Mouse (Mus musculus) C2C12 (cell line): Measurements from ENCODE around the gene Raet1e. TPM values are rescaled to one million over a fixed set of nuclear protein-coding genes. Genes with fewer than 3 reads are reported as not detected.
"Not testable (repeated sequence)": the region's sequence is repeated elsewhere in the genome, so short reads cannot be mapped to it uniquely, and the experiment has no call there.

Experiments used
- H3K27me3 ChIP-seq: one replicate; pipeline ENCODE4 v1.6.1; 2011; ENCODE audit not compliant: control insufficient read depth, insufficient read depth, insufficient read length
- H3K36me3 ChIP-seq: one replicate; pipeline ENCODE4 v1.6.1; 2011; ENCODE audit not compliant: control insufficient read depth, insufficient read depth
- H3K4me3 ChIP-seq: one replicate; pipeline ENCODE4 v1.5.1; 2011; ENCODE audit warnings: mild to moderate bottlenecking, control low read depth; ENCODE audit not compliant: poor library complexity, insufficient read depth, severe bottlenecking
- H3K79me2 ChIP-seq: one replicate; pipeline ENCODE4 v1.6.1; 2011; ENCODE audit not compliant: control insufficient read depth, insufficient read depth
- H3K79me3 ChIP-seq: one replicate; pipeline ENCODE4 v1.6.1; 2011; ENCODE audit warnings: low read depth, control low read depth
- H3ac ChIP-seq: one replicate; pipeline ENCODE3; 2011; ENCODE audit warnings: low read depth; ENCODE audit not compliant: control insufficient read depth, insufficient read length
- CEBPB ChIP-seq: IDR thresholded peaks from one replicate; pipeline ENCODE4 v1.6.1; 2011; ENCODE audit warnings: low read depth, mild to moderate bottlenecking, control low read depth, moderate library complexity
- CTCF ChIP-seq: IDR thresholded peaks from one replicate; pipeline ENCODE4 v1.5.1; 2011; ENCODE audit not compliant: control insufficient read depth, insufficient read depth, insufficient read length
- FOSL1 ChIP-seq: IDR thresholded peaks from one replicate; pipeline ENCODE4 v1.8.0; 2011; ENCODE audit warnings: mild to moderate bottlenecking, low read length; ENCODE audit not compliant: poor library complexity, insufficient read depth, severe bottlenecking
- MAX ChIP-seq: IDR thresholded peaks from one replicate; pipeline ENCODE4 v1.6.1; 2011; ENCODE audit warnings: mild to moderate bottlenecking, control low read depth
- MYOD1 ChIP-seq: IDR thresholded peaks from one replicate; pipeline ENCODE4 v1.6.1; 2011; ENCODE audit warnings: low read depth; ENCODE audit not compliant: control insufficient read depth, insufficient read length
- MYOG ChIP-seq: IDR thresholded peaks from one replicate; pipeline ENCODE4 v1.6.1; 2011; ENCODE audit not compliant: control insufficient read depth, insufficient read length; ENCODE audit errors: extremely low read depth
- USF1 ChIP-seq: IDR thresholded peaks from one replicate; pipeline ENCODE4 v1.6.1; 2011; ENCODE audit warnings: low read depth, mild to moderate bottlenecking, control low read depth, moderate library complexity
- polyA plus RNA-seq: library from polyadenylated mRNA; unstranded; fragments of >200 nt; fragmentation: generic; extraction: Trizol; gene quantifications from one replicate; pipeline ENCODE4 v1.2.1, GENCODE M21; 2012; ENCODE audit warnings: missing spikeins

Gene Raet1e
- polyA plus RNA-seq, 1 experiment = 15.0 TPM

DNA sequence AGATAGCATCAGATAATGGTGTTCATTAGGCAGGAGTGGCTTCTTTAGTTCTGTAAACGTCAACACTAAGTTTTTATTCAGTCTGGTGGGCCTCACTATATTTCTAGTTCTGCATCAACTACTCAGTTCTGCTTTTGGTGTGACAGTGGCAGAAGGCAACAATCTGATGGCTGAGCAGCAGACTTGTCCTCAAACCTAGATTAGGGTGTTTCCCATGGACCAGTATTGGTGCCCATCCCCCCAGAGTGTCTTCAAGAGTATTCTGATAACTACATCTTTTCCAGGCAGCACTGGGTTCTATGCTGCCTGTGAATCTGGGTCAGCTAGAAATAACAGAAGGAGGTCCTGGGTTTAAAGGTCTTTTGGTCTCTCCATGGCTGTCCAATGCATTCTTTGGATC, 149.9 kb downstream of the Raet1e start:
- Histone ChIP-seq H3K27me3 (no peaks in the 10 kb centered on the region), H3ac (no peak overlapping the region), H3K4me3 (no peak overlapping the region), H3K79me2 (peaks cover 17% of the 10 kb centered on the region), H3K79me3 (peaks cover 2% of the 10 kb centered on the region), H3K36me3 (no peaks in the 10 kb centered on the region)
- no peak for TF ChIP-seq MYOD1
- TF ChIP-seq USF1 = no peak
- TF ChIP-seq CTCF = no peak
- TF ChIP-seq FOSL1 = no peak
- no peak for TF ChIP-seq MAX

DNA sequence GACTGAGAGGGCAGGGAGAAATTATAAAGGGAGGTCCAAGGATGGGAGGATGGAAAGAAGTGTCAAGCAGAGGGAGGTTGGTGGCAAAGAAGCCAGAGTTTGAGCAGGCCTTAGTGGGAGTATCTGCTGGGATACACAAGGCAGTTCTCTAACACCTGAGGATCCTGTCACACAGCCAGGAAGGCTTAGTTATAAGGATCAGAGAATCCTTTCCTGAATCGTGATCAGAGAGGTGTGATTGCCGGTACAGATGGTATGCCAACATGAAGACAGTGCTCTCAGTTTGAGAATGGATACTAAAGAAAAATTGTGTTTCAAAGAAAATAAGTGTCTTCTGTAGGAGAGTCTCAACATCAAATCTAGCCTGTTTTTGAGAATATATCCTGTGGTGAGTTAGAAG, 164.5 kb downstream of the Raet1e start:
- Histone ChIP-seq H3K4me3 (no peak overlapping the region), H3K36me3 (no peaks in the 10 kb centered on the region), H3K79me2 (no peaks in the 10 kb centered on the region), H3ac (no peak overlapping the region), H3K27me3 (no peaks in the 10 kb centered on the region), H3K79me3 (no peaks in the 10 kb centered on the region)
- TF ChIP-seq MYOG = no peak
- TF ChIP-seq MYOD1 = no peak
- TF ChIP-seq CTCF = no peak
- TF ChIP-seq CEBPB = no peak
- TF ChIP-seq MAX = no peak
- no peak for TF ChIP-seq USF1
- TF ChIP-seq FOSL1 = no peak

DNA sequence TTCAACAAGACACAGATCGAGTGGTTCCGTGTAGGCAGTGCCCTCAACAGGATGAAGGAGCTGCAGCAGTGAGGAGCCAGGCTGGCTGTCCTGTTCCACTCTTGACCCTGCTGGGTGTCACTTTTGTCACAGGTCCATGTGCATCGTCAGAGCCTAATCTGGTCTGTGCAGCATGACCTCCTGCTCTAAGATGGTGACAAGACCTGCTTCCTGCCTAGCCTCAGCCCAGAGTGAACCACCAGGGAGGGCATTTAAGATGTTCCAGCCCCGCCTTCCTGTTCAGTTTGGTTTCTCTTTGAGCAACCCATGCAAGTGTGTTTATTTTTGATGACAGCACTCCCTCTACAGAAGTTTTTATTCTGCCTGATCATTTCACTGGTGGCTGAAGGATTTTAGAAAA, 187.4 kb downstream of the Raet1e start:
- not testable (repeated sequence) for H3ac ChIP-seq, H3K27me3 ChIP-seq, H3K79me3 ChIP-seq, H3K79me2 ChIP-seq, H3K4me3 ChIP-seq, H3K36me3 ChIP-seq

DNA sequence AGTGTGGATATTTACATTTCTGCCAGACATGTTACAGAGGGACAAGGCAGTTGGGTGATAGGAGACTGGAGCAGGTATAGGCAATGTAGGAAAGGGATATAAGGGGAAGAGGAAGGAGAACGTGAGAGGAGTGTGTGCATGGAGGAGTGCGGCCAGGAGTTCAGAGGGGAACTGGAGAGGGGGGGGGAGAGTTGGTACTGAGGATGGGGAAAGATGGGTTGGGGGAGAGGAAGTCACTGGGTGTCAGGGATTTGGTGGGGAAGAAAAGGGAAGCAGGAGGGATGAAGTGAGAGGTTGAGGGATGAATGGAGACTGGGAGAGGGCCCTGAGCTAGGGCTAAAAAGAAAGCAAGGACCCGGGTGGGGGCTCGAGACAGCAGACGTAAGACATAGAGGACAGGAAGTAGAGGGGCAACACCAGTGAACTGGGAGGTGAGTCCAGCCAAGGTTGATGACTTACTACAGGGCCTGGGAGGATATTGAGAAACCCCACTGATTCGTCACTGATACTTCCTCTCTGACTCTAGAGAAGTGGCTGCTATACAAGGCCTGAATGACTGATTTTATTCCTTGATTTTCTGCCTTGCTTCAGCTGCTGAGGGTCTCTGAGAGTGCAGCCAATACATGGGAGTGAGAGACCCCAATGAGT, 195.3 kb downstream of the Raet1e start:
- not testable (repeated sequence) for H3K4me3 ChIP-seq, H3ac ChIP-seq, H3K36me3 ChIP-seq, H3K79me2 ChIP-seq, H3K79me3 ChIP-seq, H3K27me3 ChIP-seq

DNA sequence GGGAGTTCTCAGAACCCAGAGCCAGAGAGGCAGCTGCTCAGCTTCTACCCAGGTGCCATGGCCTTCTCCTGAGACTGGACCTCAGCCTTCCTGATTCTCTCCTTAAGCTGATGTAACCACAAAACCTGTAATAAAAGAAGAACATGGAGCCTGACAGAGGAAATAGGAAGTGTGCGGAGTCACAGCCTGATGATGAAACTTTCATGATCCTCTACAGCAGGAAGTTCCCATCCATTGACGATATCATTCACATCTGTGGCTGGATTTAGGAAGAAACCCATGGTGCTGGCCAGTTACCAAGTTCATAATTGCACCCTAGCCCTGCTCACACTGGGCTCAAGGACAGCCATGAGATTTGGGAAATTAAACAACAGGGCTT, 195.8 kb downstream of the Raet1e start:
- H3K27me3 ChIP-seq, H3K79me3 ChIP-seq, H3ac ChIP-seq, H3K36me3 ChIP-seq, H3K4me3 ChIP-seq, H3K79me2 ChIP-seq: not testable (repeated sequence)

DNA sequence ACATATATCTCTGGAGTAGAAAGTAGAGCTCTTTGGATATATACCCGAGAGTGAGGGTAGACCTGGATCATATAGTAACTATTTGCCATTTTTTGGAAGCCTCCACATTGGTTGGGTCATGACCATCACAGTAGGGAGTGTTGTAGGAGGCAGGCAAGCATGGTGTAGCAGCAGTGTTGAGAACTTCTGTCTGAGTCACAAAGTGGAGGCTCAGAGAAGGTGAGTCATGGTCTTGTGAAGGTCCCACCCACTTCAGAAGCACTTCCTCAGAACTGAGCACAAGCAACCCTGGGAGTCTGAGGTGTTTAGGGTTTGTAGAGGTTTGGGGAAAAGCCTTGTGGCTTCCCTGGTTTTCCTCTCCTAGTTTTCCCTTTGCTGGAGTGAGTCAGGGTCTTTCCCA, 199.0 kb downstream of the Raet1e start:
- not testable (repeated sequence) for H3K27me3 ChIP-seq, H3K79me2 ChIP-seq, H3K79me3 ChIP-seq, H3K4me3 ChIP-seq, H3ac ChIP-seq, H3K36me3 ChIP-seq

DNA sequence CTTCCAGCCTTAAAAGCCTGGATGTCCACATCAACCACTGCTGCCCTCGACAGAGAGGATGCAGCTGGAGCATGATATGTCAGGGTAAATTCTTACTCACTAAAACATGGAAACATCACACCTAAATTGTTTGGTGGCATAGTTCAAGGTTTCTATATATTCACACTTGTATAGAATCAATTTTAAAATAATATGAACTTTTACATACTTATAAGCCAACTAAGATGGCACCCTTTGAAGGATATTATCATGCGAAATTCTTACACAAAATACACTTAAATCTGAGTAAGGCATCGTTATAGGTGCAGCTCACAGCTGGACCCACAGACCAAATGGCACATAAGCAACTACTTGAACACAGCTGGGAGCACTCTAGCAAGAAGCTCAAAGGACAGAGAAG, 201.9 kb downstream of the Raet1e start, which contains the start of gene Raet1d:
Raet1d (plus strand) TSS at position 301 of the 400 bp plus-strand sequence.
- H3ac ChIP-seq, H3K79me3 ChIP-seq, H3K27me3 ChIP-seq, H3K79me2 ChIP-seq, H3K4me3 ChIP-seq, H3K36me3 ChIP-seq: not testable (repeated sequence)

DNA sequence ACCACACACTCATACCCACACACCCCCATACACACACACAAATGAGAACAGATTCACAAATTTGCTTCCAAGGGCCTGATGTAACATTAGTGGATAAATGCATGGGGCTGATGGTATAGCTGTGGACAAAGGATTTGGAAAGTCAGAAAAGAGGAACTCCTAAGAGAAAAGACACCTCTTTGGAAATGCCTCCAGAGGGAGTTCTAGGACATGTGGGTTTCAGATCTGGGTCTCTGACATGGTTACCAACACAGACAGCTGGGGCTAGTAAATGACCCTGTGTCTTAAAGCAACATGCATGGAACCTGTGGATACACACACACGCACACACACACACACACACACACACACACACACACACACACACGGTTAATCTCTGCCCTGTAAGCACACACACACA, 202.6 kb downstream of the Raet1e start:
- H3K79me3 ChIP-seq, H3K27me3 ChIP-seq, H3K36me3 ChIP-seq, H3K79me2 ChIP-seq, H3K4me3 ChIP-seq, H3ac ChIP-seq: not testable (repeated sequence)

DNA sequence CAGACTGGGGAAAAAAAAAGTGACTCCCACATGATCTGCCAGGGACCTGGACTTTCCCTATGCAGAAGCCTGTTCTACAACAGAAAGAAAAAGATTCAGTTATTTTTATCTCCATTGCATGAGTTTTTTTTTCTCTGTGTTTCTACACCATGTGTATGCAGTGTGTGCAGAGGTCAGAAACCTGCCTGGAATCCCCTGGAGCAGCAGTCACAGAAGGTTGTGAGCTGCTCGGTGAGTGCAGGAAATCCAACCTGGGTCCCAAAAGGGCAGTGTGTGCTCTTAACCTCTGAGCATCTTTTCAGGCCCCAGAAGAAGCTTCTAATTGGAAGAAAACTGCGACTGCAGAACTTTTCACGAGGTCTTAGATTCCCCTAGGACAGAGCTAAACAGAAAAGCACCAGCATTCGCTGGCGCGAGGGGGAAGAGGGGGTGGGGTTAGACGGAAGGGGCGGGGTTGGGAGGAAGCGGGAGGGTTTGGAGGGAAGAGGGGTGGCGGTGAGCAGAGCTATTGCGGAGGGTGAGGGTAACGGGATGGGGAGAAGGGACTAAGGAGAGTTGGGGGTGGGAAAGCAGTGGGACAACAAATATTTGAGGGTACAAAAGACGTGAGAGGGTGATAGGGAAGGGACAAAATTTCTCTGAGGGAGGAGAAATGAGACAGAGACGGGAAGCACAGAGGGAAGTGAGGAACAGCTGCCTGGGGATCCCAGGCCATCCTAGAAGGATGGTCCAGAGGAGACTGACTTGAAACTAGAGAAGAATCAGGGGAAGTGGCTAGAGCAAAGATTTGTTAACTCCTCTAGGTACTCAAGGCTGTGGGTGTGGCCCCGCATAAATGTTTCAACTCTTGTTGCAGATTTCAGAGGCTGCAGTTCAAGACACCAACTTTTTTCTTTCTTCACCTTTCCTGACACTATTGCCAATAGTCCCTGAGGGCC, 203.3 kb downstream of the Raet1e start:
- not testable (repeated sequence) for H3K4me3 ChIP-seq

DNA sequence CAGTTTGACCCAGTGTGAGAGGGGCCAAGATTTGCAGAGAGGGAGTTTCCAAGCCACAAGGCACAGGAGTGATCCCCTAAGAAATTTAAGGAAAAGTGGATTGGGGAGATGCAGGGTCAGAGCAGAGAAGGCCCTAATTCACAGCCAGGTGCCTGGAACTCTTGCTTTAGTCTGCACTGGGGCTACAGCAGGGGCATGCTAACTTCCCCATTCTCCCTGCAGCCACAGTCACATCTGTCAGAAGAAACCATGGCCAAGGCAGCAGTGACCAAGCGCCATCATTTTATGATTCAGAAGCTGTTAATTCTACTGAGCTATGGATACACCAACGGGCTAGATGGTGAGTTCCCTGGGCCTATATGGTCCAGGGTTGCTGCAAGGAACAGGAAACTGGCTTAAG, 204.1 kb downstream of the Raet1e start:
- not testable (repeated sequence) for H3K36me3 ChIP-seq, H3K79me2 ChIP-seq, H3K79me3 ChIP-seq, H3K27me3 ChIP-seq, H3ac ChIP-seq, H3K4me3 ChIP-seq

More for the DNA sequence above, 203.3 kb downstream of the Raet1e start:
- not testable (repeated sequence) for H3K27me3 ChIP-seq, H3K36me3 ChIP-seq, H3K79me2 ChIP-seq, H3ac ChIP-seq, H3K79me3 ChIP-seq
